Mouse (Mus musculus) CH12.LX (cell line): ENCODE data around the gene Rnf31.

Source experiments
- CTCF ChIP-seq, 2 experiments: IDR thresholded peaks in 1 of 2; conservative IDR thresholded peaks in 1 of 2; 2 replicates each; pipeline ENCODE4 v1.5.1; 2011 to 2012; ENCODE audit warnings: low read depth in 2 of 2, low read length in 2 of 2, improper control_type of control experiment in 1 of 2, inconsistent platforms in 1 of 2, mild to moderate bottlenecking in 1 of 2, moderate library complexity in 1 of 2
- E2F4 ChIP-seq: IDR thresholded peaks from 2 replicates; pipeline ENCODE4 v1.6.1; 2011; ENCODE audit warnings: low read depth, low read length, improper control_type of control experiment; ENCODE audit not compliant: insufficient replicate concordance
- ELF1 ChIP-seq: IDR thresholded peaks from 2 replicates; pipeline ENCODE4 v1.6.1; 2014; ENCODE audit warnings: low read depth, mild to moderate bottlenecking, inconsistent platforms, low read length, improper control_type of control experiment
- EP300 ChIP-seq: IDR thresholded peaks from 2 replicates; pipeline ENCODE4 v1.6.1; 2011; ENCODE audit warnings: low read length, improper control_type of control experiment
- MEF2A ChIP-seq: IDR thresholded peaks from 2 replicates; pipeline ENCODE4 v1.6.1; 2014; ENCODE audit warnings: low read depth, mild to moderate bottlenecking, inconsistent platforms, low read length, improper control_type of control experiment, borderline replicate concordance
- NRF1 ChIP-seq: IDR thresholded peaks from 2 replicates; pipeline ENCODE4 v1.6.1; 2014; ENCODE audit warnings: low read depth, mild to moderate bottlenecking, inconsistent platforms, low read length, improper control_type of control experiment, moderate library complexity
- POLR2A ChIP-seq: IDR thresholded peaks from 2 replicates; pipeline ENCODE4 v1.6.1; 2011; ENCODE audit warnings: low read depth, mild to moderate bottlenecking, improper control_type of control experiment, low read length
- SMC3 ChIP-seq: IDR thresholded peaks from 2 replicates; pipeline ENCODE4 v1.6.1; 2011; ENCODE audit warnings: low read depth, low read length, improper control_type of control experiment
- TBP ChIP-seq: conservative IDR thresholded peaks from 2 replicates; pipeline ENCODE4 v1.6.1; 2011; ENCODE audit warnings: low read depth, low read length, improper control_type of control experiment
- ZNF384 ChIP-seq: IDR thresholded peaks from 2 replicates; pipeline ENCODE4 v1.6.1; 2012; ENCODE audit warnings: low read depth, low read length, improper control_type of control experiment, inconsistent platforms

DNA sequence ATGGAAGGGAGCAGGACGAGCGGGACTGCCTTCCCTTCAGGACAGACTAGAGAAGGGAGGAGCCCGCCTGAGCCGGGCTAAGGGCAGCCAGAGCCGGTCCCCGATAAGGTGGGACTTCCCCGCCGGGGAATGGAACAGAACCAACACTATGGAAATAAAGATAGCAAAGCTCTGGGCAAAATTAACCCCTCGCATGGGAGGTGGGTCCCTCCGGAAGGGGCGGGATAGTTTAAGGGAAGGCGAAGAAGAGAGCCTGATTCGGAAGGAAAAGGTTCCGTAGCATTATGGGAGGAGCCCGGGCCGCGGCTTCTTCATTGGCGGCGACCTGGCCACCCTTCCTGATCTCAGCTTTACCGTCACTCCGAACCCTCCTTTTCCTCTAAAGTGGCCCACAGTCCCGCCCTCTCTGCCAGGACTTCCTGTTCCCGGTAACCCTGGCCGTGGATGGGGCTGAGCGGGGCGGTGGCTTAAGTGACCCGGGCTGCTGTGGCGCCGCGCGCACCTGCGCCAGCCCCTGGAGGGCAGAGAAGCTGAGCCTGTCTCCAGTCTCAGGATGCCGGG is at the start of gene Rnf31:
- TF ChIP-seq CTCF (conservative IDR thresholded peaks at IDR 0.05 in 1 of 2, IDR thresholded peaks at IDR 0.05 in 1 of 2; ENCODE audit: low read depth in 2 of 2, low read length in 2 of 2), result no peak
- no peak for TF ChIP-seq SMC3
- no peak for TF ChIP-seq E2F4
- TF ChIP-seq EP300, result no peak
- no peak for TF ChIP-seq ZNF384
- 0 out of 2 replicates have a peak, but pooled peaks have one; percentile 9 for TF ChIP-seq MEF2A
- peak; percentile 67 for TF ChIP-seq POLR2A
- peak; percentile 68 for TF ChIP-seq NRF1
- peak; percentile 95 for TF ChIP-seq ELF1
- TF ChIP-seq TBP, result no peak
